Mouse (Mus musculus): ENCODE results near the gene Slc35e3. TPM values are rescaled to one million over a fixed set of nuclear protein-coding genes. Genes with fewer than 3 reads are reported as not detected.
"Not testable (repeated sequence)": the region's sequence is repeated elsewhere in the genome, so short reads cannot be mapped to it uniquely, and the experiment has no call there.

The Slc35e3 gene
- polyA plus RNA-seq, 2 experiments from 2014 or later, result 2.1 to 2.8 TPM

GRCm38 (mm10) chr10:117762281-117762830 is 16.2 kb upstream of the Slc35e3 start:
- no peak for ATAC-seq

GRCm38 (mm10) chr10:117761551-117761950 is 15.4 kb upstream of the Slc35e3 start:
- ATAC-seq, result no peak

- ATAC-seq, result no peak
Observed at GRCm38 (mm10) chr10:117760831-117761335, 14.7 kb upstream of the Slc35e3 start.

- ATAC-seq, result no peak
Observed at GRCm38 (mm10) chr10:117759844-117760630, 13.9 kb upstream of the Slc35e3 start.

- ATAC-seq, result no peak
Observed at GRCm38 (mm10) chr10:117758749-117759727, 12.9 kb upstream of the Slc35e3 start.

GRCm38 (mm10) chr10:117758344-117758743 is 12.2 kb upstream of the Slc35e3 start:
- ATAC-seq, result not testable (repeated sequence)

- no peak for ATAC-seq
Observed at GRCm38 (mm10) chr10:117757796-117758342, 11.7 kb upstream of the Slc35e3 start.

GRCm38 (mm10) chr10:117757259-117757658 is 11.1 kb upstream of the Slc35e3 start:
- ATAC-seq, result no peak

- no peak for ATAC-seq
Observed at GRCm38 (mm10) chr10:117756784-117757183, 10.6 kb upstream of the Slc35e3 start.

- ATAC-seq, result no peak
Observed at GRCm38 (mm10) chr10:117755799-117756467, 9.8 kb upstream of the Slc35e3 start.

GRCm38 (mm10) chr10:117755086-117755798 is 9.1 kb upstream of the Slc35e3 start:
- ATAC-seq, result peak; percentile 14

- ATAC-seq, result no peak
Observed at GRCm38 (mm10) chr10:117754609-117754940, 8.4 kb upstream of the Slc35e3 start.

GRCm38 (mm10) chr10:117753711-117754608 is 7.8 kb upstream of the Slc35e3 start:
- no peak for ATAC-seq

- ATAC-seq, result no peak
Observed at GRCm38 (mm10) chr10:117752851-117753647, 6.9 kb upstream of the Slc35e3 start.

GRCm38 (mm10) chr10:117752304-117752821 is 6.2 kb upstream of the Slc35e3 start:
- no peak for ATAC-seq

- no peak for ATAC-seq
Observed at GRCm38 (mm10) chr10:117751744-117752143, 5.6 kb upstream of the Slc35e3 start.

- ATAC-seq, result no peak
Observed at GRCm38 (mm10) chr10:117751282-117751610, 5.1 kb upstream of the Slc35e3 start.

- no peak for ATAC-seq
Observed at GRCm38 (mm10) chr10:117750529-117751281, 4.5 kb upstream of the Slc35e3 start.

Data from CD4-positive, CD25-positive, alpha-beta regulatory T cell, adult 4 months (primary cell).